Mouse (Mus musculus): ENCODE data around the gene Spata25. TPM values are rescaled to one million over a fixed set of nuclear protein-coding genes. Genes with fewer than 3 reads are reported as not detected.
"Not testable (repeated sequence)": the region's sequence is repeated elsewhere in the genome, so short reads cannot be mapped to it uniquely, and the experiment has no call there.

Spata25 gene
- 0.14 TPM for polyA plus RNA-seq (2021)

- TF ChIP-seq CTCF (IDR thresholded peaks at IDR 0.05), result no peak
- POLR2A ChIA-PET, result no interaction called here
- no peaks in the 10 kb centered on the region for H3K27me3 ChIP-seq
- DNase-seq (ENCODE audit: low read depth, low spot score), result no peak
- no peak for ATAC-seq
- in situ Hi-C loops (cut with MboI; ENCODE audit: low pct_unique_long_range_greater_than_20kb), result no loop called here
- CTCF ChIA-PET, result no interaction called here
These were observed at the start of gene Spata25 for GRCm38 (mm10) chr2:164828437-164828836. Spata25 (minus strand) TSS chr2:164828537.

DNA sequence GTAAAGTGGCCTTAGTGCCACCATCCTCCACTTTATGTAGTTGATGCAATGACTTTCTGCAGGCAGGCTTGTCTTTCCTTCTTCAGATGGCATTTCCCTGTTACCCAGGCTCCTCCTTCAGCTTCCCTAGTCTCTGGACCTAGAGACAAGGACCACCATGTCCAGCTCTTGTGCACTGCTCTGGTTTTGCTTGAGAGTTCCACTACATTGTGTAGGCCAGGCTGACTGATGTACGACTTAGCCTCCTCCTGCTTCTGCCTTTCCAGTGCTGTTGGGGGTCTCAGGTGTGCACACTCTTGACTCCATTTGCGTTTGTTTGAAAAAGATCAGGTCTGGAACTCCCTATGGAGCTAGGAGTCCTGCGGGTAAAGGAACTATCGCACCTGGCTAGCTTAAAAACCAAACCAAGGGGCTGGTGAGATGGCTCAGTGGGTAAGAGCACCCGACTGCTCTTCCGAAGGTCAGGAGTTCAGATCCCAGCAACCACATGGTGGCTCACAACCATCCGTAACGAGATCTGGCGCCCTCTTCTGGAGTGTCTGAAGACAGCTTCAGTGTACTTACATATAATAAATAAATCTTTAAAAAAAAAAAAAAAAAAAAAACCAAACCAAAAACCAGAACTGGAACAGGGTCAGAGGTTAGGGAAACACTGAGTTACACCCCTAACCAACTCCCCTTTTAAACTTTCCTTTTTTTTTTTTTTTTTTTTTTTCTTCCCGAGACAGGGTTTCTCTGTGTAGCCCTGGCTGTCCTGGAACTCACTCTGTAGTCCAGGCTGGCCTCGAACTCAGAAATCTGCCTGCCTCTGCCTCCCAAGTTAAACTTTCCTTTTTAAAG, 49.3 kb upstream of the Spata25 start:
- CTCF ChIA-PET, result interaction anchor here (1.3 to 2.6 kb wide), 5 partner anchors 10 to 43 kb away, joined by 4 to 10 read pairs (median 7); no protein-coding TSS in a partner anchor
- not testable (repeated sequence) for DNase-seq (ENCODE audit: low read depth, low spot score)

DNA sequence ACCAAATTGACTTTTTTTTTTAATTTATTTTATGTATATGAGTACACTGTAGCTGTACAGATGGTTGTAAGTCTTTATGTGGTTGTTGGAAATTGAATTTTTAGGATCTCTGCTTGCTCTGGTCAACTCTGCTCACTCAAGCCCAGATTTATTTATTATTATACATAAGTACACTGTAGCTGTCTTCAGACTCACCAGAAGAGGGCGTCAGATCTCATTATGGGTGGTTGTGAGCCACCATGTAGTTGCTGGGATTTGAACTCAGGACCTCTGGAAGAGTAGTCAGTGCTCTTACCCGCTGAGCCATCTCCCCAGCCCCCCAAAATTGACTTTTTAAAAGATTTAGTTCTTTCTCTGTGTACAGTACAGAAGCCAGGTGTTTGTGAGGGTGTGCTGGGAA, 47.3 kb upstream of the Spata25 start:
- ATAC-seq; DNase-seq (ENCODE audit: low read depth, low spot score); in situ Hi-C loops (cut with MboI; ENCODE audit: low pct_unique_long_range_greater_than_20kb); H3K27me3 ChIP-seq: not testable (repeated sequence)
- POLR2A ChIA-PET, result interaction anchor here (0.6 to 2.8 kb wide), 4 partner anchors 11 to 68 kb away, joined by 3 to 11 read pairs (median 5); no protein-coding TSS in a partner anchor
- CTCF ChIA-PET, result interaction anchor here (1.4 kb wide), 2 partner anchors 38 kb away, joined by 3 read pairs; no protein-coding TSS in a partner anchor

More for the DNA sequence above, 49.3 kb upstream of the Spata25 start:
- POLR2A ChIA-PET, result interaction anchor here (0.6 to 2.6 kb wide), 7 partner anchors 9 to 54 kb away, joined by 3 to 11 read pairs (median 3); no protein-coding TSS in a partner anchor
- in situ Hi-C loops (cut with MboI; ENCODE audit: low pct_unique_long_range_greater_than_20kb); ATAC-seq; H3K27me3 ChIP-seq: not testable (repeated sequence)

GRCm38 (mm10) chr2:164874239-164874769, 46.0 kb upstream of the Spata25 start:
- ATAC-seq, result no peak
- in situ Hi-C loops (cut with MboI; ENCODE audit: low pct_unique_long_range_greater_than_20kb), result no loop called here
- ChIA-PET POLR2A (interaction anchor here (2.8 kb wide), 1 partner anchor 10 kb away, joined by 7 read pairs; no protein-coding TSS in a partner anchor), CTCF (interaction anchor here (1.1 to 1.4 kb wide), 3 partner anchors 8 to 81 kb away, joined by 3 to 4 read pairs (median 3); no protein-coding TSS in a partner anchor)
- TF ChIP-seq CTCF (IDR thresholded peaks at IDR 0.05), result no peak
- no peak for DNase-seq (ENCODE audit: low read depth, low spot score)
- no peaks in the 10 kb centered on the region for H3K27me3 ChIP-seq

DNA sequence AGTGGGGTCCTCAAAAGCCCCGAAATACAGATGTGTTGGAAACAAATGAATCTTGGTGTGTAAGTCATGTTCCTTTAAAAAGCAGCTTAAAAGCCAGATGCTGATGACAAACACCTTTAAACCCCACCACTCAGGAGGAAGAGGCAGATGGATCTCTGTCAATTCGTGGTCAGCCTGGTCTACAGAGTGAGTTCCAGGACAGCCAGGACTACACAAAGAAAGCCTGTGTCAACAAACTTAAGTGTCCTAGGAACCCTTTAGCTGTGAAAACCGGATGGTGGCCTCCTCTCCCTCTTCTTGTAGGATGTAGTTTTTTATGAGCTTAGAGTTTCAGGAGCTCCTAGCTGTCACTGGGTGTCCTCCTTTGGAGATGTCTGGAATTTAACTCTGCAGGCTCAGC, 45.3 kb upstream of the Spata25 start:
- CTCF ChIA-PET, result interaction anchor here (1.4 kb wide), 1 partner anchor 80 kb away, joined by 3 read pairs; no protein-coding TSS in a partner anchor
- in situ Hi-C loops (cut with MboI; ENCODE audit: low pct_unique_long_range_greater_than_20kb), result no loop called here
- POLR2A ChIA-PET, result interaction anchor here (2.8 kb wide), 1 partner anchor 9 kb away, joined by 7 read pairs; no protein-coding TSS in a partner anchor
- no peaks in the 10 kb centered on the region for H3K27me3 ChIP-seq
- no peak for DNase-seq (ENCODE audit: low read depth, low spot score)
- ATAC-seq, result no peak
- no peak for TF ChIP-seq CTCF (IDR thresholded peaks at IDR 0.05)

GRCm38 (mm10) chr2:164871602-164872303, 43.4 kb upstream of the Spata25 start:
- in situ Hi-C loops (cut with MboI; ENCODE audit: low pct_unique_long_range_greater_than_20kb), result no loop called here
- DNase-seq (ENCODE audit: low read depth, low spot score), result no peak

GRCm38 (mm10) chr2:164868491-164868890, 40.2 kb upstream of the Spata25 start:
- CTCF ChIA-PET, result interaction anchor here (1.5 to 2.3 kb wide), 4 partner anchors 8 to 45 kb away, joined by 3 to 8 read pairs (median 4); partner anchors contain the start of genes Ctsa and Neurl2
- POLR2A ChIA-PET, result interaction anchor here (0.6 to 1.9 kb wide), 3 partner anchors 9 to 34 kb away, joined by 3 to 4 read pairs (median 3); no protein-coding TSS in a partner anchor
- H3K27me3 ChIP-seq, result no peaks in the 10 kb centered on the region
- DNase-seq (ENCODE audit: low read depth, low spot score) (no peak), ATAC-seq (no peak)
- TF ChIP-seq CTCF (IDR thresholded peaks at IDR 0.05), result no peak
- in situ Hi-C loops (cut with MboI; ENCODE audit: low pct_unique_long_range_greater_than_20kb), result no loop called here

More at GRCm38 (mm10) chr2:164871602-164872303, 43.4 kb upstream of the Spata25 start:
- no peak for ATAC-seq
- ChIA-PET POLR2A (no interaction called here), CTCF (no interaction called here)
- peak; percentile 47 for TF ChIP-seq CTCF (IDR thresholded peaks at IDR 0.05)
- H3K27me3 ChIP-seq, result no peaks in the 10 kb centered on the region

DNA sequence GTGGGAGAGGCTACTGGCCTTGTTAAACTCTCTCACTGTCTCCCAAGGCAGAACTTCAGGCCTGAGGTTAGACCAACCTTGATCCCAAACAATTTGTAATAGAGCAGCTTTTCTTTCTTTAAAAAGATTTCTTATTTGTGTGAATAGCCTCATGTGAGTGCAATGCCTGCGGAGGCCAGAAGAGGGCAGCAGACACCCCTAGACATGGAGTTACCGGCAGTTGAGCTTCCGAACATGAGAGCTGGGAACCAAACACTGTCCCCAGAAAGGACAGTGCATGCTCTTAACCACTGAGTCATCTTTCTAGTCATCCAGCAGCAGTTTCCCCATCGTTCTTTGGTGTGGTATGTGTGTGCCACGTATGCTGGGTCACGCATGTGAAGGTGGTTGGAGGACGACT, 39.2 kb upstream of the Spata25 start:
- POLR2A ChIA-PET, result interaction anchor here (1.1 to 1.9 kb wide), 2 partner anchors 9 to 33 kb away, joined by 3 to 4 read pairs; no protein-coding TSS in a partner anchor
- ATAC-seq (peak; percentile 19), DNase-seq (ENCODE audit: low read depth, low spot score) (no peak)
- CTCF ChIA-PET, result interaction anchor here (1.0 to 2.3 kb wide), 10 partner anchors 9 to 84 kb away, joined by 3 to 8 read pairs (median 4); partner anchors contain the start of genes Ctsa, Neurl2 and Pcif1
- in situ Hi-C loops (cut with MboI; ENCODE audit: low pct_unique_long_range_greater_than_20kb), result no loop called here
- TF ChIP-seq CTCF (IDR thresholded peaks at IDR 0.05), result peak; percentile 88
- H3K27me3 ChIP-seq, result no peaks in the 10 kb centered on the region

- H3K27me3 ChIP-seq, result no peaks in the 10 kb centered on the region
- in situ Hi-C loops (cut with MboI; ENCODE audit: low pct_unique_long_range_greater_than_20kb), result no loop called here
- CTCF ChIA-PET, result interaction anchor here (0.9 to 2.3 kb wide), 12 partner anchors 8 to 85 kb away, joined by 3 to 8 read pairs (median 4); partner anchors contain the start of genes Ctsa, Neurl2 and Pcif1
- DNase-seq (ENCODE audit: low read depth, low spot score), result peak; percentile 95
- POLR2A ChIA-PET, result interaction anchor here (0.6 to 1.9 kb wide), 6 partner anchors 10 to 98 kb away, joined by 3 to 8 read pairs (median 4); no protein-coding TSS in a partner anchor
- ATAC-seq, result peak; percentile 89
- no peak for TF ChIP-seq CTCF (IDR thresholded peaks at IDR 0.05)
These were observed 38.6 kb upstream of the Spata25 start for GRCm38 (mm10) chr2:164866741-164867551.

Data from Patski (cell line).